Mouse (Mus musculus): ENCODE measurements around the gene Dnajc17. TPM values are rescaled to one million over a fixed set of nuclear protein-coding genes. Genes with fewer than 3 reads are reported as not detected.
A peak's percentile ranks its signal among the peaks of the same experiment; 100 is the strongest.

Dnajc17 gene
- total RNA-seq, 2 experiments from 2014 or later = 8.4 to 24.7 TPM

GRCm38 (mm10) chr2:119202914-119203453, 5.6 kb downstream of the Dnajc17 start:
- ATAC-seq (replicated peaks; ENCODE audit: low FRiP score, poor library complexity, severe bottlenecking) = no peak

GRCm38 (mm10) chr2:119198934-119199333, 9.7 kb downstream of the Dnajc17 start:
- ATAC-seq (replicated peaks; ENCODE audit: low FRiP score, poor library complexity, severe bottlenecking) = no peak

- ATAC-seq (replicated peaks; ENCODE audit: low FRiP score, poor library complexity, severe bottlenecking) = no peak
These were observed 10.5 kb downstream of the Dnajc17 start for GRCm38 (mm10) chr2:119198049-119198448.

- ATAC-seq (replicated peaks; ENCODE audit: low FRiP score, poor library complexity, severe bottlenecking) = no peak
These were observed 11.1 kb downstream of the Dnajc17 start for GRCm38 (mm10) chr2:119197493-119197892.

- no peak for ATAC-seq (replicated peaks; ENCODE audit: low FRiP score, poor library complexity, severe bottlenecking)
These were observed 12.1 kb downstream of the Dnajc17 start for GRCm38 (mm10) chr2:119196316-119197108.

DNA sequence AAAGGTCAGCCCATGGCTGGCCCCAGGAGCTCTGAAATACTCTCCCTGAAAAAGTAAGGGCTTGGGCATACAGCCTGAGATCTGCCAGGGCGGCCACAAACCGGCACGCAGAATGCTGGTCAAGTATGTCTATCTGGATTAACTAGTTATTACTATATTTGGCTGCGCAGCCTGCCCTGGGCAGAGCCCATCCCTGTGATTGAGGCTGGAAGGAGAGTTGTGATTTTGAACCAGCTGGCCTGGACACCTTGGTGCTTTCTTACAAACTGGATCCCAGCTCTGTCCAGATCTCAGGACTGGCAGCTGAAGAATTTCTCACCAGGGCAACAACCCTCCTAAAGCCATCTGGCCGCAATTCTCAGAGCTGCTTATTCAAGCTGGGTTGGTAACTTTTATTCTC, 14.5 kb downstream of the Dnajc17 start:
- no peak for ATAC-seq (replicated peaks; ENCODE audit: low FRiP score, poor library complexity, severe bottlenecking)

GRCm38 (mm10) chr2:119190969-119191368, 17.6 kb downstream of the Dnajc17 start:
- no peak for ATAC-seq (replicated peaks; ENCODE audit: low FRiP score, poor library complexity, severe bottlenecking)

- ATAC-seq (replicated peaks; ENCODE audit: low FRiP score, poor library complexity, severe bottlenecking) = peak; percentile 97
These were observed 19.4 kb downstream of the Dnajc17 start for GRCm38 (mm10) chr2:119189029-119189710.

- no peak for ATAC-seq (replicated peaks; ENCODE audit: low FRiP score, poor library complexity, severe bottlenecking)
These were observed 25.7 kb downstream of the Dnajc17 start for GRCm38 (mm10) chr2:119182914-119183313.

GRCm38 (mm10) chr2:119177384-119177939, 31.1 kb downstream of the Dnajc17 start:
- no peak for ATAC-seq (replicated peaks; ENCODE audit: low FRiP score, poor library complexity, severe bottlenecking)

DNA sequence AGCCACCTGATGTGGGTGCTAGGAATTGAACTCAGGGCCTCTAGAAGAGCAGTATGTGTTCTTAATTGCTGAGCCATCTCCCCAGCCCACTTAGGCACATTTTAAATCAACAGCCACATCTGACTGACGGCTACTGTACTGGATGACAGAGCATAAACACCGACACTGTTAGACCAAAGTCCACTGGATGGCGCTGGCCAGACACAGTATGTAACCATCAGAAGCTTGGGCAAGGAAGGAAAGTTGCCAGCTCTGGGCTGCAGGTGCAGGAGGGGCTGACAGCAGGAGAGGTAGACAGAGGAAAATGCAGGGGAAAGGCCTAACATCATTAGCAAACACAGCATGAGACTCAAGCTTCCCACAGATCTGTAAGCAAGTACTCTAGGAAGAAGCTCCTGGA, 31.8 kb downstream of the Dnajc17 start:
- ATAC-seq (replicated peaks; ENCODE audit: low FRiP score, poor library complexity, severe bottlenecking) = no peak

DNA sequence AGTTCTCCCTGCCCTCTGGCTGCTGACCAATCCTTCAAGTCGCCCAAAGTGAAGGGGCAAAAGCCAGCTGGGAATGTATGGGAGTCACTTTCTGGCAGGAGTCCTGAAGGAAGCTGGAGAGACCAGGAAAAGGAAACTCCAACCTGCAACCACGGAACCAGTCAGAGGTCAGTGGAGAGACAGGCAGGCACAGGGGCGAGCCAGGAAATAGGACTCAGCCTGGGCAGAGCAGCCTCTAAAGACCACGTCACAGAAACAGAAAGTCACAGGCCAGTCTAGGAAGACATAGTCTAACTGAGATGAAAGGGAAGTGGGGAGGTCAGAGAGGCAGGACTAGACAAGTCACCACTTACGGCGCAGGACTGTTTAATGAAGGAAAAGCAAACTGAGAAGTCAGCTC, 33.0 kb downstream of the Dnajc17 start:
- ATAC-seq (replicated peaks; ENCODE audit: low FRiP score, poor library complexity, severe bottlenecking) = no peak

DNA sequence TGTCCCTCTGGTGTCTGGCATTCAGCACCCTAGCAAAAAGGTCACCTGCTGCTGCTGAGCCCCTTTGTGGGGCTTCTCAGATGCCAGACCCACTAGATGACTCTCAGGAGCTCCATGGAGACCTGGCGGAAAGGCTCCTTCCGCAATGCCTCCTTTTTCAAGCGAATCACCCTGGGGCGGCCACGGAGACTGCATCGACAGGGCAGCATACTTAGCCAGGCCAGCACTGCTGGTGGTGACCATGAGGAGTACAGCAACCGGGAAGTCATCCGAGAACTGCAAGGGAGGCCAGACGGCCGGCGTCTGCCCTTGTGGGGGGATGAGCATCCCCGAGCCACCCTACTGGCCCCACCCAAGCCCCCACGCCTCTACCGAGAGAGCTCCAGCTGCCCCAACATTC, 33.7 kb downstream of the Dnajc17 start:
- no peak for ATAC-seq (replicated peaks; ENCODE audit: low FRiP score, poor library complexity, severe bottlenecking)

- ATAC-seq (replicated peaks; ENCODE audit: low FRiP score, poor library complexity, severe bottlenecking) = no peak
These were observed 34.5 kb downstream of the Dnajc17 start, which contains the start of gene Gm14137 for GRCm38 (mm10) chr2:119173991-119174651. Gene Gm14137 (plus strand): TSS chr2:119174509.

DNA sequence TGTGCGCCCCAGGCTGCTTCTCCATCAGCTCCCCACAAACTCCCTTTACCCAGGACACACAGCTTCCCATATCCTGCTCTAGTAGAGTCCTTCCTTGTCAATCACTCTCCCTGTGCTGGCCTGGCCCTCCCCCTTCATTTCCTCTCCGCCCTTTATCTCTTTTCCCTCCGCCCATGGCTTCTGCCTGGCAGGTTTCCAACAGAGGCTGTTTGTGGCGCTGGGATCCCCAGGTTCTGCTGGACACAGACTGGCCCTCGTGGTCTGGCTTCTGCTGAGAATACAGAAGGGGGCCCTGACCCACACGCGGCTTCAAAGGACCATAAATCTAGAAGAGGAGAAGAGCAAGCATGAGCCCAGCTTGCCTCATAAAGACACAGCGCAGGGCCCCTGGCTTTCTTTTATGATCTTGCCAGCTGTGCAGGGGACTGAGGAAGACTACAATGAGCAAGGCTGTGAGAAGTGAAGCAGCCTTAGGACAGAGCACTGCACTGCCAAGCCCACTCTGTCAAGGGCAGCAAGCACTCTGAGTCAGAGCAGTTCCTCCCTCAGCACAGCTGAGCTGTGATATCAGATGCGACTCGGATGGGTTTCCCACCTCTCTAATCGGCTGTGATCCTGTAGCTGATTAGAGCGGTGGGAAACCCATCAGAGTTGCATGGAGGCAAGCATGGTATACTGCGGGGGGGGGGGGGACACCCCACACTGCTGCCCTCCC, 35.6 kb downstream of the Dnajc17 start:
- ATAC-seq (replicated peaks; ENCODE audit: low FRiP score, poor library complexity, severe bottlenecking) = peak; percentile 67

GRCm38 (mm10) chr2:119172446-119172845, 36.1 kb downstream of the Dnajc17 start:
- no peak for ATAC-seq (replicated peaks; ENCODE audit: low FRiP score, poor library complexity, severe bottlenecking)

DNA sequence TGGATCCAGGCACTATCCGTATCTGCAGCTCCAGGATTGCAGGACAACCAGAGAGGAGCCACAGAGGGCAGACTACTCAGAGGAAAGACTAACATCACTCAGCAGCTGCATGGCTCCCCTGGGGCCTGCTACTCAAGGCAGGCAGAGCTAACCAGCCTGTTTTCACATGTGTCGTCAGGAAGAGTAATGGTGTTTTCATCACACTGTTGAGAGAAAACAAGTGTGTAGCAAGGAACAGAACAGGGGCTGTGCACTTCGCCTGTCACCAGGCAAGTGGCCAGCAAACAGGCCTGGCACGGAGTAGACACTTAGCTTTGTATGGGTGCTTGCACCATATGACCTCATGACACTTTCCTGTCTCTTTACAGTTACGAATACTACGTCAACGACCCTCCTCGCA, 37.0 kb downstream of the Dnajc17 start:
- ATAC-seq (replicated peaks; ENCODE audit: low FRiP score, poor library complexity, severe bottlenecking) = no peak

DNA sequence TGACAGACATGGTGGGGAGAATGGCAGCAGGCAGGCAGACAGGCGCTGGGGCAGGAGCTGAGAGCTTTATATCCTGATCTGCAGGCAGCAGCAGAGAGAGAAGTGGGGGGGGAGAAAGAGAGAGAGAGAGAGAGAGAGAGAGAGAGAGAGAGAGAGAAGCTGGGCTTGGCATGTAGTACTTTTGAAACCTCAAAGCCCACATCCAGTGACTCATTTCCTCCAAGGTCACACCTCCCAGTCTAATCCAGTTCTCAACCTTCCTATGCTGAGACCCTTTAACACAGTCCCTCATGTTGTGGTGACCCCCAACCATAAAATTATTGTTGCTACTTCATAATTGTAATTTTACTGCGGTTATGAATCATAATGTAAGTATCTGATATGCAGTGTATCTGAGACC, 38.3 kb downstream of the Dnajc17 start:
- ATAC-seq (replicated peaks; ENCODE audit: low FRiP score, poor library complexity, severe bottlenecking) = no peak

- ATAC-seq (replicated peaks; ENCODE audit: low FRiP score, poor library complexity, severe bottlenecking) = peak; percentile 25
These were observed 40.7 kb downstream of the Dnajc17 start for GRCm38 (mm10) chr2:119167866-119168256.

Measured in erythroid progenitor cell, adult 5-6 weeks (primary cell).